Mouse (Mus musculus) lung, postnatal 0 days (tissue): Measurements from ENCODE around the gene Lrguk. TPM values are rescaled to one million over a fixed set of nuclear protein-coding genes. Genes with fewer than 3 reads are reported as not detected.

Experiments used
- ATAC-seq: fragments of 200-750 bp; cut with Nextera tagmentation; 2 replicates; pipeline ENCODE4 v1.8.0; 2017; ENCODE audit warnings: moderate library complexity
- DNase-seq: peaks from one replicate; pipeline ENCODE4 v3.0.0-alpha.2; 2016; ENCODE audit warnings: low spot score
- H3K27ac ChIP-seq: fragments of 300-500 bp; sonication (generic); 2 replicates; pipeline ENCODE4 v1.5.1; 2014; ENCODE audit warnings: antibody characterized with exemption, mild to moderate bottlenecking, low read length, mixed read lengths
- H3K27me3 ChIP-seq: fragments of 300-500 bp; sonication (generic); replicated peaks from 2 replicates; pipeline ENCODE4 v1.6.1; 2014; ENCODE audit warnings: low read length, mixed read lengths; ENCODE audit not compliant: insufficient read depth
- H3K36me3 ChIP-seq: fragments of 300-500 bp; sonication (generic); 2 replicates; pipeline ENCODE4 v1.6.1; 2014; ENCODE audit warnings: low read length, mixed read lengths; ENCODE audit not compliant: insufficient read depth
- H3K4me1 ChIP-seq: fragments of 300-500 bp; sonication (generic); 2 replicates; pipeline ENCODE4 v1.6.1; 2014; ENCODE audit warnings: antibody characterized with exemption, low read depth, low read length, mixed read lengths; ENCODE audit not compliant: insufficient read depth
- H3K4me2 ChIP-seq: fragments of 300-500 bp; sonication (generic); replicated peaks from 2 replicates; pipeline ENCODE4 v1.6.1; 2014; ENCODE audit warnings: low read depth, mild to moderate bottlenecking, low read length, moderate library complexity, mixed read lengths
- H3K4me3 ChIP-seq: fragments of 300-500 bp; sonication (generic); 2 replicates; pipeline ENCODE4 v1.5.1; 2014; ENCODE audit warnings: low read depth, low read length
- H3K9ac ChIP-seq: fragments of 300-500 bp; sonication (generic); replicated peaks from 2 replicates; pipeline ENCODE4 v1.6.1; 2014; ENCODE audit warnings: low read depth, mild to moderate bottlenecking
- H3K9me3 ChIP-seq: fragments of 300-500 bp; sonication (generic); 2 replicates; pipeline ENCODE4 v1.6.1; 2016; ENCODE audit warnings: low read length, mixed read lengths
- CTCF ChIP-seq: IDR thresholded peaks from 2 replicates; pipeline ENCODE4 v1.5.1; 2016; ENCODE audit warnings: antibody characterized with exemption, mild to moderate bottlenecking
- EP300 ChIP-seq: IDR thresholded peaks from 2 replicates; pipeline ENCODE4 v1.6.1; 2016; ENCODE audit warnings: antibody characterized with exemption, mild to moderate bottlenecking, control low read depth
- WGBS: fragments of 180-500 bp; shearing (Covaris S2); extraction: QIAGEN DNeasy Blood & Tissue Kit; methylation state at CpG from one replicate; pipeline ENCODE4 v1.1.7; 2014; 5-methylcytosine and 5-hydroxymethylcytosine counted together
- polyA plus RNA-seq: library from polyadenylated mRNA; unstranded; fragments of >200 nt; fragmentation: Nextera tagmentation; extraction: Ambion mirVana; gene quantifications from 2 replicates; pipeline ENCODE4 v1.2.1, GENCODE M21; 2015

The Lrguk gene
- polyA plus RNA-seq, 1 experiment from 2014 or later = 3.6 TPM

DNA sequence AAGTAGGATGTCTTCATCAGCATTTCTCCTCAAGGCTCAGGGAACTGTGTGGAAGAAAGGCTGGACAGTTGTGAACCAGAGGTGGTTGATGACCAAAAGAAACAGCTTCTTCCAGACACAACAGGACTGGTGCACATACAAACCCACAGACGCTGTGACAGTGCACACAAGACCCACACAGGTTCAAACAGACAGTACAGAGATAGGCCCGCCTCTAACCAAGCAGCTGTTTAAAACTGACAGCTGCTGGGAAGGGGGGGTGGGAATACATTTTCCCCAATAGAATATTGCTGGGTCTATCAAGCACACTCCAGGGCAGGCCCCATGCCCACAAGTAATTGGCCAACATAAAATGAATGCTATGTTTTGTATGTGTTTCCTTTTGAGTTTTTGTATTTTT is 95.2 kb downstream of the Lrguk start:
- DNase-seq (no peak), ATAC-seq (no peak)
- no peaks in the 10 kb centered on the region for H3K4me1 ChIP-seq
- no peak overlapping the region for H3K27ac ChIP-seq
- H3K4me3 ChIP-seq = no peak overlapping the region
- H3K9me3 ChIP-seq = no peaks in the 10 kb centered on the region
- 72% methylated on average over 2 of the region's 2 CpGs for WGBS
- no peaks in the 10 kb centered on the region for H3K36me3 ChIP-seq
- no peak overlapping the region for H3K9ac ChIP-seq
- TF ChIP-seq CTCF (no peak), EP300 (no peak)
- H3K4me2 ChIP-seq = no peak overlapping the region
- no peaks in the 10 kb centered on the region for H3K27me3 ChIP-seq

DNA sequence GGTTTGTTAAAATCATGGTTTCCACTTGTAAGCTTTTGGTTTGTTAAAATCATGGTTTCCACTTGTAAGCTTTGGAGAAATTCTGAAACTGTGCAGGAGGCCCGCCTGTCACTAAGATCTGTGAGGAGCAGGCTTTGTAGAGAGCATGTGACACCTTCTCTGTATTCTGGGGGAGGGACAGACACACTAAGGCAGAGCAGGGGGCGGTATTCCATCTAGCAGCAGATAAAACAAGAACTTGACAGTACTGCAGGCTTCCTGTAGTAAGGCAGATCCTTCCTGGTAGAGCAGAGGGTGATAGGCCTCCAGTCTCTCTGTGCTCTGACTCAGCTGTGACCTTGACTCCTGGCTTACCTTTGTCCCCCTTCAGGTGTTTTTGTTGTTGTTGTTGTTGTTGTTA is 100.0 kb downstream of the Lrguk start:
- Histone ChIP-seq H3K9me3 (no peaks in the 10 kb centered on the region), H3K27me3 (no peaks in the 10 kb centered on the region), H3K4me2 (no peak overlapping the region), H3K4me1 (no peaks in the 10 kb centered on the region), H3K4me3 (no peak overlapping the region), H3K27ac (no peak overlapping the region), H3K9ac (no peak overlapping the region), H3K36me3 (no peaks in the 10 kb centered on the region)
- no peak for ATAC-seq
- no peak for DNase-seq
- WGBS = 43% methylated on average over 2 of the region's 2 CpGs
- no peak for TF ChIP-seq EP300
- no peak for TF ChIP-seq CTCF

- Histone ChIP-seq H3K27ac (no peak overlapping the region), H3K4me1 (no peaks in the 10 kb centered on the region), H3K27me3 (no peaks in the 10 kb centered on the region), H3K36me3 (no peaks in the 10 kb centered on the region), H3K9me3 (no peaks in the 10 kb centered on the region), H3K9ac (no peak overlapping the region), H3K4me2 (no peak overlapping the region), H3K4me3 (no peak overlapping the region)
- 85% methylated on average over 9 of the region's 9 CpGs for WGBS
- TF ChIP-seq CTCF (no peak), EP300 (no peak)
- DNase-seq (no peak), ATAC-seq (no peak)
These were observed 103.1 kb downstream of the Lrguk start for GRCm38 (mm10) chr6:34132391-34132790.

GRCm38 (mm10) chr6:34138366-34138765 is 109.1 kb downstream of the Lrguk start:
- no peaks in the 10 kb centered on the region for H3K36me3 ChIP-seq
- H3K27me3 ChIP-seq = no peaks in the 10 kb centered on the region
- TF ChIP-seq CTCF (no peak), EP300 (no peak)
- no peak overlapping the region for H3K4me3 ChIP-seq
- 62% methylated on average over 3 of the region's 3 CpGs for WGBS
- DNase-seq (no peak), ATAC-seq (no peak)
- no peak overlapping the region for H3K27ac ChIP-seq
- no peaks in the 10 kb centered on the region for H3K4me1 ChIP-seq
- no peak overlapping the region for H3K4me2 ChIP-seq
- H3K9me3 ChIP-seq = no peaks in the 10 kb centered on the region
- H3K9ac ChIP-seq = no peak overlapping the region

DNA sequence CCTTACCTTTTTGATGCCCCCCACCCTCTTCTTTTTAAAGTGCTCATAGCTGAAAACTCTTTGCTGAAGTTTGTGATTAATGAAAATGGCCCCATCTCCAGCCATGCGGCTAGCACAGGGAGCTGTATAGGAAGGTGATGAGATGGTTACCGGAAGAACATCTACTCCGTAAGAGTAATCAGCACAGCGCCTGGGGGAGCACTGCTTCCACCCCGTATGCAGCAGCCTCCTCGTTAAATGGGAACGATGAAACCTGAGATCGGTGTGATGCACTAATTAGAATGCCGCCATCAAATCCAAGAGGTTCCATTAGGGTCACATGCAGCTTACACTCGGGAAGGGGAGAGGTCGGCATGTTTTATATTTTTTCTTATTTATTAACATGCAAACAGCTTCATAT is 113.7 kb downstream of the Lrguk start:
- H3K36me3 ChIP-seq = no peaks in the 10 kb centered on the region
- WGBS = 80% methylated on average over 11 of the region's 11 CpGs
- TF ChIP-seq EP300 (no peak), CTCF (no peak)
- H3K4me1 ChIP-seq = no peaks in the 10 kb centered on the region; the same call in 1 of the 2 replicates
- H3K9me3 ChIP-seq = 0 out of 2 replicates have a peak, but pooled peaks cover 4% of the 10 kb centered on the region
- H3K27ac ChIP-seq = no peak overlapping the region
- no peak for ATAC-seq
- DNase-seq = no peak
- H3K27me3 ChIP-seq = no peaks in the 10 kb centered on the region
- H3K4me2 ChIP-seq = no peak overlapping the region
- H3K4me3 ChIP-seq = no peak overlapping the region
- H3K9ac ChIP-seq = no peak overlapping the region

DNA sequence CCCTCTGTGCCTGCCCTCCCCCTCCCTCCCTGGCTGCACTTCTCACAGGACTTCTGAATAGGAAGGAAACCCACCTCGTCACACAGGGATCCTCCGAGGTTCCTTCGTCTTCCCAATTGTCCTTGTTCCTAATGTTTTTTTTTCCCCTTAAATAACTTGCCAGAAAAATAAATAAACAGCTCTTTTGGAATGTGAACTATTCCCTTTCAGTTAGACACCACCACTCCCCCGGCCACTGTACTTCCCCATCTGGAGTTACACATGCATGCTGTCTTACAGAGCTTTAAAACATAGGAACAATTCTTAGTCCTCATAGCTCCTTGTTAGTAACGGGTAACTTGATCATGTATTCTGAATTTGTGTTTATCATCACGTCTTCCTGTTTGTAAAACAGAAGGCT is 116.8 kb downstream of the Lrguk start:
- H3K9ac ChIP-seq = no peak overlapping the region
- H3K4me2 ChIP-seq = peak overlapping the region; percentile 28; the same call in 1 of the 2 replicates
- ATAC-seq = no peak
- DNase-seq = peak; percentile 36
- H3K27ac ChIP-seq = no peak overlapping the region
- TF ChIP-seq CTCF (no peak), EP300 (no peak)
- WGBS = 28% methylated on average over 6 of the region's 6 CpGs
- H3K9me3 ChIP-seq = 0 out of 2 replicates have a peak, but pooled peaks cover 4% of the 10 kb centered on the region
- no peaks in the 10 kb centered on the region for H3K27me3 ChIP-seq
- no peaks in the 10 kb centered on the region for H3K36me3 ChIP-seq
- no peaks in the 10 kb centered on the region; the same call in 1 of the 2 replicates for H3K4me1 ChIP-seq
- no peak overlapping the region for H3K4me3 ChIP-seq

DNA sequence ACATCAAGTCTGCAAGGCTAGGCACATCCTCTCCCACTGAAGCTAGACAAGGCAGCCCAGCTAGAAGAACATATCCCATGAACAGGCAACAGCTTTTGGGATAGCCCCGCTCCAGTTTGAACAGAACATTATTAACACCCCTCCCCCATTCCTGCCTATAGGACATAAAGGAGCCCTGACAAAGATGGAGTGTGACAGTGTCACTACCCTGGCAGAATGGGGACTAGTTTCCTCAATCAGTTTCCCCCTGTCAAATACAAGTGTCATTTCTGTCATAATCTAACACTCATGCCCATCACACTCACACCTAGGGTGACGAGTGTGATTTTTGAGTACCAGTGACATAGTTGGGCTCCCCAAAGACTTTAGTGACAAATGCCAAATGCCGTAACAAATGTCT is 118.8 kb downstream of the Lrguk start:
- H3K4me3 ChIP-seq = no peak overlapping the region
- H3K9ac ChIP-seq = no peak overlapping the region
- no peak overlapping the region for H3K4me2 ChIP-seq
- TF ChIP-seq EP300 = no peak
- no peak for TF ChIP-seq CTCF
- DNase-seq (no peak), ATAC-seq (no peak)
- H3K4me1 ChIP-seq = no peaks in the 10 kb centered on the region; the same call in 1 of the 2 replicates
- 0 out of 2 replicates have a peak, but pooled peaks cover 4% of the 10 kb centered on the region for H3K9me3 ChIP-seq
- H3K36me3 ChIP-seq = no peaks in the 10 kb centered on the region
- H3K27me3 ChIP-seq = no peaks in the 10 kb centered on the region
- no peak overlapping the region for H3K27ac ChIP-seq
- WGBS = 87% methylated on average over 3 of the region's 3 CpGs
